Mouse (Mus musculus) bone marrow macrophage, adult 2 months (primary cell): ENCODE data around the gene Smarcc1.

Source experiments
- CTCF ChIP-seq: IDR thresholded peaks from 2 replicates; pipeline ENCODE4 v1.5.1; 2012; ENCODE audit warnings: low read depth, mild to moderate bottlenecking, low read length, moderate library complexity
- POLR2A ChIP-seq: IDR thresholded peaks from 2 replicates; pipeline ENCODE4 v1.6.1; 2012; ENCODE audit warnings: mild to moderate bottlenecking, low read depth, low read length, borderline replicate concordance

GRCm38 (mm10) chr9:110199870-110200269, 82.4 kb downstream of the Smarcc1 start:
- TF ChIP-seq CTCF: no peak
- no peak for TF ChIP-seq POLR2A
